Mouse (Mus musculus): ENCODE measurements around the gene Trim31.
A peak's percentile ranks its signal among the peaks of the same experiment; 100 is the strongest.

Gene Trim31

GRCm38 (mm10) chr17:36944121-36944775 lies 46.3 kb downstream of the Trim31 start:
- no peak for DNase-seq (ENCODE audit: low spot score)

DNA sequence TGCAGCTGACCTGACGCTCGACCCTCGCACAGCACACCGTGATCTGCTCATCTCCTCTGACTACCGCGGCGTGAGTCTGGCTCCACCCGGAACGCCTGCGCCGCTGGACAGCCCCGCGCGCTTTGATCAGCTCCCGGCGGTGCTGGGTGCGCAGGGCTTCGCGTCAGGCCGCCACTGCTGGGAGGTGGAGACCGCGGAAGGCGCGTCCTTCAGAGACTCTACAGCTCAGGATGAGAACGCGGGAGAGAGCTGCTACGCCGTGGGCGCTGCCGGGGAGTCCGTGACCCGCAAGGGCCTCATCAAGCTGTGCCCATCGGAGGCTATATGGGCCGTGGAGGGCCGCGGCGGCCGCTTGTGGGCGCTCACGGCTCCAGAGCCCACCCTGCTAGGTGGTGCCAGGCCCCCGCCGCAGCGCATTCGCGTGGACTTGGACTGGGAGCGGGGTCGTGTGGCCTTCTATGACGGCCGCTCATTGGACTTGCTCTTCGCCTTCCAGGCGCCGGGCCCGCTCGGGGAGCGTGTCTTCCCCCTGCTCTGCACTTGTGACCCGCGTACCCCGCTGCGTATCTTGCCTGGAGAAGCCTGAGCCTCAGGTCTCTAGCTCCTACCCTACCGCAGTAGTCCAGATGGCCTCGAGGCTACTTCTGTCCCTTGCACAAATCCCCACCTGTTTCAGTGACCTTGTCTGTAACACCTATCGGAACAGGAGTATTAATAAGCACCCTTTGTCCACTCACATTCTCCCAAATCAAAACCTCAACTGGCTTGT lies 49.3 kb downstream of the Trim31 start:
- no peak for DNase-seq (ENCODE audit: low spot score)

DNA sequence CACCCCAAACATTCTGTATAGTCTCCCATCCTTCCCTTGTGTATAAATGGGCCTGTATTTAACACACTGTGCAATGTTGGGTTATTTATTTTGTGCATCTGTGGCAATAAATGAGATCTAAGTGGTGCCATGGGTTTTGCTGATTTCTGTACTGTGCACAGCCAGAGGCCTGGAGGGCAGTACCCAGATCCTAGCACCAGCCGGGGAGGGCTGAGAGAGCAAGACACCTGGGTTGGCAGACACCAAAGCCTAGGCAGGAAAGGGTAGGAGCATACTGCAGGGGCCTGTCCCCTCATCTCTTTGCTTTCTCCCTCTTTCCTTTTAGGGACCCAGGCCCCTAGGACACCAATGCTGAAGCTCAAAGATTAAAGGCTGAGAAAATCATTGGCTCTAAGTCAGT lies 50.4 kb downstream of the Trim31 start:
- DNase-seq (ENCODE audit: low spot score): no peak

DNA sequence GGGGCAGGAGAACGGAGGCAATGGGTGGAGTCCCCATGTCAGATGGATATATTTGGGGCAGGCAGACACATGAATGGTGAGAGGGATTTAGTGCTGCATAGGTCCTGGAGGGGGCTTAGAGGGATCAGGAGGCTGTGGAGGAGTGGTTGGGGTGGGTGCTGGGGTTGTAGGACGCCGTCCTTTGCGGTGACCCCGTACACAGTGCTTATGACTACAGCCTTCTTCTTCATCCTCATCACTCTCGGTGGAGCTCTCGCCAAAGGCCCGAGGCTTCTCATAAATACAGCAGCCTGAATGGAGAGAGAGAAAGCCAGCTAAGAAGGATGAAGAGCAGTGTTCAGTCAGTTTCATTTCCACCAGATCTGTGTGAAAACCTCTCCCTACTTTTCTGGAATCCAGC lies 51.3 kb downstream of the Trim31 start:
- no peak for DNase-seq (ENCODE audit: low spot score)

DNA sequence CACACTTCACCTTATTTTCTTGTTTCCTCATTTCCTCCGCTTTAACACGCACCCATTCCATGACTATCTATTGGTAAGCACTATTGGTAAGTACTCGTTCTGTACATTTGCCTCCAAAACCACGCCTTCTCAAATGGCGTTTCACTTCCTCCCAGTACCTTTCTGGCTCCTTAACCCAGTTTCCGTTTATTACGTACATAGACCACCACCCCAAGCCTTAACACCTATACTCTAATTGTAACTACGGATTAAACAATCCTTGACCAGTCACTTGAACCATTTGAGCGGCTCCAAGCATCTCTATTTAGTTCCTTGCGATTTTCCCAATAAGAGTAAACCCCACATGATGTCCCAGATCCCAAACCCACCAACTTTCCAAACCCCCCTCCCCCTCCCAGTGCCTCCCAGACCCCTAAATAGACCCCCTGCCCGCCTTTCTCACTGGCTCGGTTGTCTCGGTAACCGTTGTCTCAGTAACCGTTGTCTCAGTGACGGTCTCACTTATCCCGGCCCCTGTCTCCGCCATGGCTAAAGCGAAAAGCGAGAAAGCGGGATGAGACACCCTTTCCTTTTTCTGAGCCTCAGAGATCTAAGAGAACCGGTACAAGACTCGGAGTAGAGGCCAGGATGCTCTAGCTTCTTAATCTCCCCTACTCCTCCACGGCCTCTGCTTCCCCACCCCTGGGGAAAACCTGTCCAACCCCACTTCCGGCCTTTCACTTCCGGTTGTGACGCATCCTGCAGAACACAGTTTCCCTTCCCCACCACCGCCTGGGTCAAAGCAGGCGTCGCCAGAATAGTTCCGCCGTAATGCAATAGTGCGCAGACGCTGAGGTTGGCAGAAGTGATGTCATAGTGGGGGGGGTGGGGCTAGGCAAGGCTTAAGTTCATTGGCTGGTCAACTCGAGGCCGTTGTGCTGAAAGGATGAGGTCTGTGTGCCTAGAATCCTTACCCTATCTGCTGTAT lies 53.3 kb downstream of the Trim31 start, which contains the start of gene Ppp1r11:
TSS of gene Ppp1r11 (minus strand) at position 761 of the 967 bp plus-strand sequence.
- DNase-seq (ENCODE audit: low spot score): peak; percentile 95

- DNase-seq (ENCODE audit: low spot score): no peak
Observed at GRCm38 (mm10) chr17:36952631-36953030, 54.7 kb downstream of the Trim31 start.

DNA sequence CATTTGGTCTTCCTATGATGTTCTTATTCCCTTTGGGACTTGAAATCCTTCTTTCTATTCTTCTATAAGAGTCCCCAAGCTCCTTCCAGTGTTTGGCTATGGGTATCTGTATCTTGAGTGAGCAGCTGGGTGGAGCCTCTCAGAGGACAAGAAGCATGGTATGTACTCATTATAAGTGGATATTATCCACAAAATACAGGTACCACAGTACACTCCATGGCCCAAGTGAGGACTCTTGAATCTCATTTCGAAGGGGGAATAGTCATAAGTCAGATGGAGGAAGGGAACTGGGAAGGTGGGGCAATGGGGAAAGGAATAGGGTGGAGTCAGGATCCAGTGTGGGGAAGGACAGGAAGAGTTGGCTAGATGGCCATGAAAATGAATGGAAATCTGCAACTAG lies 55.1 kb downstream of the Trim31 start:
- no peak for DNase-seq (ENCODE audit: low spot score)

DNA sequence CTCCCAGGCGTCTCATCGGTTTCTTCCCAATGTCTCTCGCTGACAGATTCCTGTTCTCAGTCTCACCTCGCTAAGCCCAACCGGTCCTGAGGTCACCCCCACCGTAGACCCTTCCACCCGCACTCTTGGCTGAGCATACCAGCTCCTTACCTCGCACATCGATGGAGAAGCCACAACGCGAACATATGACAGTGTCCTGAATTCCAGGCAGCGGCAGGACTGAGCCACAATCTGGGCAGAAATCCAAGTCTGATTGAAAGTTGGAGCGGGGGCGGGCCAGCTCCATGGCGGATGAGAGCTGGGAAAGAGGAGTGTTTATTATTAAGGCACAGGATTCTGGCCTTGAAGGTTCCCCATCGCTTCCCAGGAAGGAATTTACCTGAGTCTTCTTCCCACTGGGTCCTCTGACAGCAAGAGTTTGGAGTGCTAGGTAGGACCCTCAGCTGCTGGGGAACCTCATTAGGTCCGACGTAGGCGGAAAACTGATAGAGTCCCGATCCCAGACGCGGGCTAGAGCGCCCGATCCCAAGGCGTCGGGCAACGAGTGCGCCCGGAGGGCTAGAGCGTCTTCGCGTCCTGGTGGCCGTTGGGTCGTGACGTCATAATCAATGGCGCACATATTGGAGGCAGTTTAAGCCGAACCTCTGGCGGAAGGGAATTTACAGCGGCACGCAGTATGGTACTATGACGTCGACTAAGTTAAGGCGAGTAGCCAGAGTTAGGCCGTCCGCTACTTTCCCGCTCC lies 60.3 kb downstream of the Trim31 start, which contains the start of the genes Znrd1 and Znrd1as:
TSS of gene Znrd1 (minus strand) at position 561 of the 745 bp plus-strand sequence.
TSS of gene Znrd1as (plus strand) at position 594 of the 745 bp plus-strand sequence.
- DNase-seq (ENCODE audit: low spot score): peak; percentile 94

DNA sequence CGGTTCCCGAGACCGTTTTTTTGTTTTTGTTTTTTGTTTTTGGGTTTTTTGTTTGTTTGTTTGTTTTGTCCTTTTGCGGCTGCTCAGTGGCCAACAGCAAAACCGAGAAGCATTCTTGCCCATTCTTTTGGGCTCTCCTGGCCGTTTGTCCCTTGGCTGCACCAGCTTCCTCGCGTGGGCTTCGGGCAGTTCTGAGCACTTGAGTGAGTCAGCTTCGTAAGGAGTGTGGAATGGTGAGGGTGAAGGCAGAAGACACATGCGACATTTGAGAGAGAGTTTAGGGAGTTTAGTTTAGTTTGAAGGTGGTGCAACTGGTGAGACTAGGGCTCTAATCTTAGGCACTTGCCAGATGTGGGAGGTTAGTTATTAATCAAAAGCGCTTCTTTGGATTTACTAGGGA lies 61.0 kb downstream of the Trim31 start:
- no peak for DNase-seq (ENCODE audit: low spot score)

All from c-Kit-positive CD71-positive TER-119-positive erythroid progenitor cells, embryonic 14.5 days (primary cell).